Mouse (Mus musculus) left cerebral cortex, postnatal 36 days (tissue): ENCODE data around the gene Barx2. TPM values are rescaled to one million over a fixed set of nuclear protein-coding genes. Genes with fewer than 3 reads are reported as not detected.

Experiments
- DNase-seq, 2 experiments: peaks; one replicate each; pipeline ENCODE4 v3.0.0; 2021 to 2022; ENCODE audit warnings: low spot score in 2 of 2, mixed read lengths in 1 of 2
- intact Hi-C: fragments of 180-260 bp; cut with DNase I; formaldehyde crosslinking; loops from one replicate; pipeline ENCODE4 v1.15.1; 2025
- total RNA-seq, 2 experiments: library from RNA; stranded (reverse); gene quantifications; 2 replicates each; pipeline ENCODE4 v1.2.3; 2021

The Barx2 gene
- total RNA-seq, 2 experiments from 2014 or later = 5.1 to 8.5 TPM

DNA sequence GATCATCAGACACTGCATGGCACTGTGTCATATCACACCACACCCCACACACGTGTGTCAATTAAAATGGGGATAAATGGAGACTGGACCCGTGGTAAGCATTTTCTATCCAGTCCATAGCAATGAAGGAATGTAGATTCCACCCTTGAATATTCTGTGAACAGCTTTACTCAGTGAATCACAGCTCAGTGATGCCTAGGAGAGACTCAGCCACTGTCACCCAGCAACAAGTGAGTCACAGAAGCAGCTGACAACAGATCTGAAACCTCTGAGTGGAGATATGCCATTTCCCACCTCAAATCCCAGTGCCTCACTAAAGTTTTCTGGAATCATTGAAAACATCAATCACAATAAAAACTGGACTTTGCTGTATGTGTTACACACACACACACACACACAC, 11.5 kb downstream of the Barx2 start:
- no peak for DNase-seq
- intact Hi-C loops = no loop called here

DNA sequence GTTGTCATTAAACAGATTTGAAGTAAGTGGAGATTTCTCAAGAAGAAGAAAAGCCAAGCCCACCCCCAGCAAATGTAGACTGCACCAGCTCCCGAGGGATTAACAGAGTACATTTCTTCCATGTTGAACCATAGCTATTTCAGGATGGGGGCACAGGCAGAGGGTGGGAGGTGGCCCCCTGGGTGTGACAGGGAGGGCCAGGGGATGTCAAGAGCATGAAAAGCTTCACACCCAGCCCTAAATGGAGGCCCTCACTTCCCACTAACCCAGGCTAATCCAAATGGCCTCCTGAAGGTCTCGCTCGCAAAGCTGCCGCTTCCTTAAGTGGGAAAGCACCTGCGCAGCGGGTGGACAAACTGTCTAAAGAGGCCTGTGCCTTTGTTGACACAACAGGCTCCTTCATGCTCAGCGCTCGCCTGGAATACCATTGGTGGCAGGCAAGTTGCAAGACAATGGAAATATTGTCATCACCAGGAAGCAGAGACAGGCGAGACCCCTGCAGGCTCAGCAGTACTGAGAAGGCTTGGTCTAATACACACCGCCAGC, 18.4 kb downstream of the Barx2 start:
- intact Hi-C loops = no loop called here

DNA sequence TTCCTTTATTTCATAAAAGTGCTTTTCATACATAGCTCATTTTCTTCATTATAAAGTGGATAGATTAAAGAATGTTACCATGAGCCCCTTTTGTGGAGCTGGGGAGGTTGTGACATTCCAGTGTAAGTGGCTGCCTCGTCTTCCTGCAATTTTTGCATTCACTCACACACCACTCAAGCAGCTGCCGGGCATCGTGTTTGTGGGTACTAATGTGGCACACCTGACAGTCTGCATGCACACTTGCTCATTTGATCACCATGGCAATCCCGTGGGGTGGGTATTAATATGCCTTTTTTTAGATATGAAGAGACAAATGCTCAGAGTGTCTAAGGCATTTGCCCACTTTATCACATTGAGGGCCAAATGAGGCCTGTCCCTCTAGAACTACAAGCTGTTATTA, 24.9 kb downstream of the Barx2 start:
- DNase-seq = no peak
- intact Hi-C loops = no loop called here

More for the DNA sequence above, 18.4 kb downstream of the Barx2 start:
- no peak for DNase-seq

DNA sequence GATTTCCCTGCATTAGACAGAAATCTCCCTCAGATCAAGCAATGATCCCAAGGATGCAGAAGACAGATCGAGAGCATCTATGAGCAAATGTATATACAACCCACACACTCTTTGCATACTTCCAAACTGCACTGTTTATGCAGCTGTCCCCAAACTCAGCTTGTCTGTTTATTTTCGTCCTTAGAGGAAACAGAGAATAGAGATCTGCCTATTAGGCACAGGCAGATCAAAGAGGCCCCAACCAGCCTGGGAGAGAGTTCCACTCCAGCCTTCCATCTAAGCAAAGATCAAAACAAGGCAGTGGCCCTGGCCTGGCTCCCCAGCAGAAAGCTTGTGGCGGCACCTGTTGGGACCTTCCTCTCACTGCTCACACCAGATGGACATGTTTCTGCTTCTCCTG, 27.0 kb downstream of the Barx2 start:
- intact Hi-C loops = no loop called here
- no peak for DNase-seq

DNA sequence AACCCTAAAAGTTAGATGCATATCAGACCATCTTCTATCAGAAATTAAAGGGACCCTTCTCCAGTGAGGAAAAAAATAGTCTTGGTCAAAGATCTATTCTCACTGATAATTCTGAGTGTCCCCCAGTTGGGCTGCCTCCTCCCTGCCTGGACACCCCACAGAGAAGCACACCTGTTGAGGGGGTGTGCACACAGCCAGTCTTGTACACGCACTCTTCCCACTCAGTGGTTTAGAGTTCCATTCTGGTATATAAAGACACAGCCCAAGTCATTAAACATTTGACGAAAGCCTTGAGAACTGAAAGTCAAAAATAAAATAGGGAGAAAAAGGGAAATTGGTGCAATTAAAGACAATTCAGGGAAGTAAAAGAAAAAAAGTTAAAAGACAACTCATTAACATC, 30.9 kb downstream of the Barx2 start:
- intact Hi-C loops = no loop called here
- no peak for DNase-seq

DNA sequence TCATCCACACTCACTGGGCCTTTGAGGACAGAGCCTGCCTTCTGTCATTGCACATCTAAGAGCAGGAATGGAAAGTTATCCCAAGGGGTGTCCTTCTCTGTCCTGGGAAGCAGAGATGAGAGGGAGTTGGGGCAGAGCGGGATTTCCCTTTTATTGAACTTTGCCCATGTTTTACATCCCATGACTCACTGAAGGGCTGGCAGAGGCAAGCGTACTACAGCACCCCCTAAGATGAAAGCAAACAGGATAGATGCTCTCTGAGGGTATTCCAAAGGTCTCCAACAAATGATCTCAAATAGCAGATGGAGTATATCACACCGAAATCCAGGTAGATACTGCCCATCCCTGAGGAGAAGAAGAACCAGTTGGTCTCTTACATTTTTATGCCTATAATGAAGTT, 37.7 kb downstream of the Barx2 start:
- intact Hi-C loops = no loop called here
- DNase-seq = no peak

DNA sequence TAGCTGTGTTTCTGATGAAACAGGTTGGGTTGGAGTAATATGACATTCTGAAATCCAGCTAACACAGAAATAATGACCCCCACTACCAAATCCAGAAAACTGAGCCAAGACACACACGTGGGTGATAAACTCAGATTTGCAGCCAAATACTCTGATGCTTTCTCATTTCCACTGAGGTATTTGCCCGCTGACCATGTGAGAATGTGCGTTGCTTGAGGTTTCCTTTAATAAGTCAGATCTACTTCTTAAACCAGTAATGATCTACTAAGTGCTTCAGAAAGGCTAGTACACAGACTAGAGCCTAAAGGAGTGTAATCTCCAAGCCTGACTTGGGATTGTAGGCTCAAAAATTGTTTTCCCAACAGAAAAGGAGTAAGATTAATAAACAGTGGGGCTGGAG, 39.0 kb downstream of the Barx2 start:
- intact Hi-C loops = no loop called here
- no peak for DNase-seq

DNA sequence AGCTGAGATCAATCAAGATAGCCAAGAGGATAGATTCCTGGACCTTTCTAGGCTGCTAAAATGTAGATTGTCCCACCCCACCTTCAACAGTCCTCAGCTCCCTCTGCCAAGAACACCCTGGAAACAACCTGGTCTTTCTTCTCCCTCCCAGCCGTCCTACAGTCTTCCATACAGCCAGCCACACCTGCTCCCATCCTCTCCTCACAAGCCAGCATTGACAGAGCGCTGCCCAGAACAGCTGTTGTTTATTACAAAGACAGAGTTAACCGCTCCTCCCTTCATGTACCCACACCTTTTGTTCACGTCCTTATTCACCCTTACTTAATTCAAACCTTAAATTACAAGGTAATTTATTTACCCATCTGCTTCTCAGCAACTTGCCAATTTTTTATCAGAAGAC, 41.9 kb downstream of the Barx2 start:
- no peak for DNase-seq
- intact Hi-C loops = no loop called here

DNA sequence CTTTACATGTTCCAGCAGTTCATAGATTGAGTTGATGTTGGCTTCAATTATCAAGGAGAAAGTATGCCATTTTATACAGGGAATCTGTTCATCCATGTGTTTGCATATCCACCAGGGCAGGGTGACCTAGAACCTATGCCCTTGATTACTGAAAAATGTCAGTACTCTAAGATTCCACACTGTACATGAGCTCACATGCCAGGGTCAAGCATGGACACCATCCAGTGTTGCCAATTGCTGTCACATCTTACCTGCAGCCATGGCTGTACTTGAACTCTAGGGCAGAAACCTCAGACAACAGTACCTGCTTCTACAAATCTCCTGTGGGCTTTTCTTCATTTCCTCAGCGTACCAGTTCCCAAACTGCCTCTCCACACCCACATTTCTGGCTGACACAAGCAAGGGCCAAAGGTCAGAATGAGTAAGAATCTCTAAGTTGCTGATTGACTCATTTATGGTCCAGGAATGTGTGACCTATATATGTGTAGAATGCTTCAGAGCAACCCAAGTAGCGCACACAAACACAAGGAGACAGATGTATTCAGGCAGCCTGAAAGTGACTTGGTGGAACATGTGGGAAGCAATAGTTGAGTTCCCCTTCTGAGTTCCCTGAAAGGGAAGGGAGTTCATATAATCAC, 44.3 kb downstream of the Barx2 start:
- DNase-seq = no peak
- intact Hi-C loops = no loop called here

DNA sequence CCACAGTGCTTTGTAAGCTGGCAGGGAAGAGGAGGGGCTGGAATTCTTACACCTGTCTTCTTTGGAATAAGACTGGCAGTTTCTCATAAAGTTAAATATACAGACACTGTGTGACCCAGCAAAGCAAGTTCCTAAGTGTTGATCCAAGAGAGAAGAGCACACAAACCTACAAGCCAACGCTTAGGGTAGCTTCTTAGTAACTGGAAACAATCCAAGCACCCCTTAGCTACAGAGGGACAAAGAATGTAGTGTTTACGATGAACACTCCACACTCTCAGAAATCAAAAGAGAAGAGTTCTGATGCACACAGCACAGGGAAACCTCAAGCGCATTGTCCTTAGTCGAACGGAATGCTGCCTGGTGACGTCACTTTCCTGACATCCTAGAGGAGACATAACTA, 49.4 kb downstream of the Barx2 start:
- no peak for DNase-seq
- intact Hi-C loops = no loop called here

DNA sequence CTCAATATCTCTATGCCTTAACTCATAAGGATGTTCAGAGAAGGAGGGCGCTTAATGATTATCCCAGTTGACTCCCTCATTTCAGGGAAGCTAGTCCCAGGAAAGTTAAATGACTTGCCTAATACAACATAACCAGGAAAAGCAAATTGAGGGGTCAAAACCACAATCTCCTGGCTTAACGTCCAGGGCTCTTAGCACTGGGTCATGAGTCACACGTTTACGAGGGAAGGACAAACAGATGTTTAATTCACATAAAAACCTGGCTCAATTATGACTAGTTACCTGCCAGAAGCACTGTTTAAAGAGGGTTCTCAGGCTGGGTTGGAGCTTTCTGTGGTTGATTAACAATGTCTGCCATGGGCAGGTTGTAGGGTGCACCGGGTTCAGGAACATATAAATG, 53.8 kb downstream of the Barx2 start:
- DNase-seq = no peak
- intact Hi-C loops = loop anchor here (2.0 kb wide), 1 partner anchor 53 kb away; the partner anchor contains the start of gene Barx2

DNA sequence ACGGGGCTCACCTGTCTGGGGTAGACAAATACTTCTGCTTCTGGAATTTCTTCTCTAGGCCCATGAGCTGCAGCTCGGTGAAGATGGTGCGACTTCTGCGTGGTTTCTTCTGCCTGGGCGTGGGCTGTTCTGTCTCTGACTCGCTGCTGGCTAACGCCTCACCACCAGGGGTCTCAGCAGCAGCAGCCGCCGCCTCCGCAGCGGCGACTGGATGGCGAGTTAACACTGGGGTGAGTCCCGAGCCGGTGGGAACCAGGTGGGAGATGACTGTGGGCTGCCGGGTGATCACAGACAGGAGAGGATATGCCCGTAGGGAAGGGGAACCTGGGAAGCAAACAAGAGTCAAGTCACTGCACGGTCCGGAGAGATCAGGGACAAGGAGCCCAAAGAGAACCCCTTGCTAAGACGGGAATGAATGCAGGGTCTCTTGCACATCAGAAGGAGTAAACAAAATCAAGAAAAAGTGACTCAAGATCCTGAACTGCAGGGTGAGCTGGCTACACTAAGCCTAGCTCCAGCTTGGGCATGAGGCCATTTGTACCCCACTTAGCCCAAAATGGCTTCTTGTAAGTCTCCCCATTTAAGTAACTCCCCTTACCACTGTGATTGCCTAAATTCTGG, 54.4 kb downstream of the Barx2 start:
- intact Hi-C loops = loop anchor here (2.0 kb wide), 1 partner anchor 54 kb away; the partner anchor contains the start of gene Barx2
- peak; percentile 34 to 37 for DNase-seq

DNA sequence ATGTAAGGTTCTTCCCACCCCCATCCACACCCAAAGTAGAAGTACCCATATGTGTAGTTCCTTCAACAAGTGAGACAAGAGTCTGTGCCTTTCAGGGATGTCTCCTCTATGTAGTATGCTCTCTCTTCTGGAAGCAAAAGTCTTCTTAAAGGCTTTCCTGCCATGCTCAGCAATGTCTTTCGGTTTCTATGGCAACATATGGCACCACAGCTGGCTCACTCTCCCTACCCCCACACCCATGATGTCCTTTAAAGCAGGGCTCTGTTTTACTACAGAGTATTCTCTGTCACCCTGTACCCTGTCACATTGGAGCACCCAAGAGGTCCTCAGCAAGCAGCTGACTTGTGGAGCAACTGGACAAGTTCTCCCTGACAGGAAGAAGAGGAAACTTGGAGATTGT, 55.8 kb downstream of the Barx2 start:
- intact Hi-C loops = no loop called here
- DNase-seq = peak; percentile 30 to 31

DNA sequence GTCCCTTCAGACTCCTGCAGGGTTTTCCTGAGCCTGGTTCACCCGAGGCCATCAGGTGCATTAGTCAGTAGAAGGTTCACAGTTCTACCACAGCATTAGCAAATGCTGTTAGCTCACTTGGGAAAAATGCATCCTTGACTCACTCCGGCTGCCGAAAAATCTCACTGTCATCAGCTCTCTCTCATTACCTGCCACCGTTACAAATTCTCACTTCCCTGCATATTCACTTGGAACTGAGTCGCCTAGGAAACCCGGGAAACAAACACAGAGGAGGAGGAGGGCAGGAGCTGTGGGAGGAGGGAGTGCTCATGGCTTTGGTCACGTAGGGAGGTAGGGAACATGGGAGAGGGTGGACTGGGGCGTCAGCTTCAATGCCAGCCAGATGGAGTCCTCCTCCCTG, 56.8 kb downstream of the Barx2 start:
- peak; percentile 25 to 33 for DNase-seq
- intact Hi-C loops = no loop called here

DNA sequence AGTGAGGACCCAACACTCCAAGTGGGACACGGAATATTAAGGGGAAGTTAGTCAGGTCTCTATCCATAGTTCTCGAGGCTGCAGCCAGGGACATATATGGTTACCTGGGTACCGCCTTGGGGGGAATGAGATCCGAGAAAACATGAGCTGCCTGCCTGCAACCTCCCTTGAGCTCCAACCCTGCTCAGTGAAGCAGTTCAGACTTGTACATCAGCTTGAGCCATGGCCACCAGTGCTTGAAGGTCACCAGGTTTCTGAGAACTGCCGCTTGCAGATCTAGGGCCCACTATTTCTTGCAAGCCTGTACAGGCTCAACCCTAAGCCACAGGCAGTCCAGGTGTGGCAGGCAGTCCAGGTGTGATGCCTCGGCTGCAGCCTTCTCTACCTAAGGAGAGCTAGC, 57.6 kb downstream of the Barx2 start:
- no peak for DNase-seq
- intact Hi-C loops = no loop called here

DNA sequence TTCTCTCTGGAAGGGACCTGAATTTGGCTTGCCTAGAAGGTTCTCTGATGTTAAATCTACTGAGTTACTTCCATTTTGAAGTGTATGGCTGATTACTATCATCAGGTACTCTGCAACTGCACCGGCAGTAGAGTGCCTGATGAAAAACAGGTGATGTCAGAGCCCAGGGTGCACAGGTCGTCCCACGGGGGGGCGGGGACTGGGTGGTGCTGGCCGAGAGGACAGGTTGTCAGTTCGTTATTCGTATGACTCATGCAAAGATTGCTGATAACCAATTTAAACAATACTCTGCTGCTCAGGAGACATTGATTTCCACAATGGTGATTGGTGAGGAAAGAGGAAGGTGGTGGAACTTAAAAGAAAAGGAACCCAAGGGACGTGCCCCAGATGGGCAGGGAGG, 61.6 kb downstream of the Barx2 start:
- no peak for DNase-seq
- intact Hi-C loops = no loop called here

DNA sequence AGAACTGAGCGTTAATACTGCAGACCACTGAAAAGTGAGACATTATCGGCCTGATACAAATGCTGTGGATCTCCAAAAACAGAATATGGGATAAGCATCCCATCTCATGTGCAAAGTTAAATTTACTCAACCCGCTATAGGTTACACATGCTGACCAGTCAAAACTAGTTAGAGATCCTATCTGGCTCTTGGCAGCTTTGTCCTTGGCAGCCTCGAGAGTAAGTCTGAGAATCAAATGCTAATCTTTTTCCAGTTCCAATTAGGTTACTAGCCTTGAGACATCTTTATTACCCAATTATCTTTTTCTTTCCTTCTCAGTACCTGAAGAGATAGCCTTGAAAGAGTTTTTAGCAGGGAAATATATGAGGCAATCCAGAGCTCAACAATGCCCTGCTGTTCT, 62.6 kb downstream of the Barx2 start:
- DNase-seq = no peak
- intact Hi-C loops = no loop called here

DNA sequence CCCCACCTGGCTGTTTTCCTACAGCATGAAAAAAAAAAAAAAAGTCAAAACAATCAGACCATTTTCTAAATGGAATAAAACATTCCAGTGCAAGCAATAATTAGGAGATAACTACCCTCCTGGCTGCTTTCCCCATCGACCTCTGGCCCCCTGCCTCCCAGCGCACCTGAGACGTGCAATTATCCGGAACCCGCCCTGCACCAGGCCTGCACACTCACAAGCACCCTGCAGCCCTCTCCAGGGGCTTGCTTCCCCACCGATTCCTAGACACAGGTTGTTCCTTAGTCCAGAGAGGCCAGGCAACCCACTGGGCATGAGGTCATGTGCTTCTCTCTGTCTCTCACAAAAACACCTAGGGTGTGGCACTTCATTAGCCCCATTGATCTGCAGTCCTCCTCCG, 63.9 kb downstream of the Barx2 start:
- no peak for DNase-seq
- intact Hi-C loops = no loop called here

DNA sequence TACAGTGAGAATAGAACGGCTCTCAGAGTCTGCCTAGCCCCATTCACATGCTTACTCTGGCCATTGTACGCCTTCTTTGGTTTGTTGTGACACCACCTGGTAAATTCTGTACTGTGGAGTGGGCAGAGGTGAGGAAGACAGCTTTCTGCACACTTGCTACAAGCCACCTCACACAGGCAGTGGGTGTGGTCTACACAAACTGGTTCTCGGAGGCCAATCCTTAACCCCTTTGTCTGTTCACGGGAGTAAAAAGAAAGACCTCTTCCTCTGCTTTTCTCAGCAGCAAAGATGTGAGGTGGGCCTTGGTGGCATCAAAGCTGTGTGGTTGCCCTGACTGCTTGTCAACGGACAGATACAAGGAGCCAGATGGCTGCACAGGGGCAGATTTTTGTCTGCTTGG, 68.6 kb downstream of the Barx2 start:
- intact Hi-C loops = no loop called here
- no peak for DNase-seq

DNA sequence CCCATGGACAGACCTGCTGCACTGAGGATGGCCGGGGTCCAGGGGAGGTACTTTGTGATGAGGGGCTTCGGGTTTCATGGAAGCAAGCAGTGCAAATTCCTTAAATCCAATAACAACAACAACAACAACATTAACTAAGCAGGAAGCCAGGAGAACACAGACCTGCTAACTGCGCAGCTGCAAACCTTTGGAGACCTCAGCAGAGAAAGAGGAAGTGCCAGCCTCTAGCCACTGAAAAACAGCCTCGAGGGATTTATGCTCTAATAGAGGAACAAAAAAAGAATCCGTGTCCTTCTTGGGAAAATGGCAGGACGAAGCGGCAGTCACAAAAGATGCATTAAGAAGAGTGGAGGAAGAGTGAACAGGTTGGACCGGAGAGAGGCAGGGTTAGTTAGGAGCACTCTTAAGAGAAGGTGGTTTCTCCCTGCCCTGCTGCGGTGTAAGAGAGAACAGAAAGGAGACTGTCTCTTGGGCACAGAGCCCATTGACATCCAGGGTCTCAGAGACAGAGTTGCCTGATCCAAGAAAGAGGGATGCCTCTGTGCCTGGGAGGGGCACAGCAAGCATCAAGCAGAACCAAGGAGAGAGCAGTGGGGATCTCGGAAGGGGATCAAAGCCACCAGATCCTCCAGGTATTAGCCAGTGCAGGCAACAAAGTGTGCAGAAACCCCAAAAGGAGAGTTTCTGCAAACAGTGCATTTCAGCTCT, 72.0 kb downstream of the Barx2 start:
- intact Hi-C loops = no loop called here
- DNase-seq = no peak

DNA sequence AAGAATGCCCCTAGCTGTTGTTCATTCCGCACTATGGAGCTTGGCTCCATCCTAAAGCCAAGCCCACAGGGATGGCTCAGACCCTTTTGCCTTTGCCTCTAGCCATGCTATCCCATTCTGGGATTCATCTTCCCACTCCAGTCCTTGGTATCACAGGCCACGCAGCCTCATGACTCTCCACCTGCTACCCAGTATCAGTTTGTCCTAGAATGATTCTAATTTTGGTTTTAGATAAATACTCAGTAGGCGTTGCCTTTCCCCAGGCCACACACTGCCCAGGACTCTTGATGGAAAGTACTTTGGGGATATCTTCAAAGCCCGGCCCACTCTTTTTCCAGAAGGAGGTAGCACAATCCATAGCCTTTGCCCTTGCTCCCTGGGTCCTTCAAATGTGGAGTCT, 72.7 kb downstream of the Barx2 start:
- DNase-seq = no peak
- intact Hi-C loops = no loop called here
